Comparison of ENCODE assay signal across 21 mouse cellular contexts in genomic region chr10:78126311-78126710, GRCm38 (mm10).
"Had no signal": no experiment of that assay in that cellular context is flagged by ENCODE, and none has a peak within 500 bp of the region (broad histone marks: within the 10 kb centered on the region; RNA-seq: fewer than 3 reads in every experiment).

No protein-coding gene starts in this region.

- H3K36me3 ChIP-seq: heart, embryonic 10.5 days; hindbrain, embryonic 10.5 days; hindbrain, embryonic 12.5 days; kidney, embryonic 15.5 days; limb, embryonic 10.5 days; limb, embryonic 12.5 days; liver, embryonic 13.5 days; liver, embryonic 15.5 days had no signal

- H3K4me3 ChIP-seq: heart, embryonic 10.5 days; hindbrain, embryonic 10.5 days; hindbrain, embryonic 12.5 days; kidney, embryonic 15.5 days; layer of hippocampus, adult 2 months; left cerebral cortex, adult 2 months; limb, embryonic 10.5 days; limb, embryonic 12.5 days; liver, embryonic 13.5 days; liver, embryonic 15.5 days had no signal

- H3K9me3 ChIP-seq: heart, embryonic 10.5 days; hindbrain, embryonic 10.5 days; hindbrain, embryonic 12.5 days; kidney, embryonic 15.5 days; limb, embryonic 10.5 days; limb, embryonic 12.5 days; liver, embryonic 13.5 days; liver, embryonic 15.5 days had no signal

- H3K4me2 ChIP-seq: hindbrain, embryonic 12.5 days; hindbrain, embryonic 14.5 days; kidney, embryonic 15.5 days; limb, embryonic 12.5 days; liver, embryonic 11.5 days; liver, embryonic 13.5 days; liver, embryonic 15.5 days had no signal

- H3K9ac ChIP-seq: hindbrain, embryonic 12.5 days; hindbrain, embryonic 14.5 days; kidney, embryonic 15.5 days; limb, embryonic 12.5 days; liver, embryonic 13.5 days; liver, embryonic 15.5 days; liver, postnatal 0 days had no signal

- H3K27ac ChIP-seq: heart, embryonic 10.5 days; hindbrain, embryonic 10.5 days; hindbrain, embryonic 12.5 days; hindbrain, embryonic 14.5 days; kidney, embryonic 15.5 days; kidney, postnatal 0 days; layer of hippocampus, adult 2 months; left cerebral cortex, adult 2 months; limb, embryonic 10.5 days; limb, embryonic 12.5 days; liver, embryonic 13.5 days; liver, embryonic 15.5 days had no signal

- H3K27me3 ChIP-seq: hindbrain, embryonic 12.5 days; limb, embryonic 12.5 days; liver, embryonic 13.5 days; liver, embryonic 15.5 days had no signal

- ATAC-seq: hindbrain, embryonic 16.5 days; intestine, embryonic 16.5 days; liver, postnatal 0 days had no signal

- H3K4me1 ChIP-seq: hindbrain, embryonic 10.5 days; hindbrain, embryonic 12.5 days had no signal

- DNase-seq: gastrocnemius, postnatal 14 days; gastrocnemius, postnatal 36 days; heart, postnatal 36 days; kidney, postnatal 4 days; liver; liver, embryonic 13.5 days; liver, postnatal 0 days had no signal
